Mouse (Mus musculus) olfactory bulb, adult 2 months (tissue): ENCODE measurements at regions not wholly inside any gene's neighbourhood (a gene's known extent, or its start where the extent isn't known, plus 50 kb on each side); places are given as distances from the start of the nearest gene placed in this dataset.

Experiments used
- H3K27ac ChIP-seq: fragments of 200-500 bp; 2 replicates; pipeline ENCODE4 v1.5.1; 2012; ENCODE audit warnings: low read depth, low read length; ENCODE audit not compliant: insufficient read depth
- H3K4me1 ChIP-seq: fragments of 200-500 bp; 2 replicates; pipeline ENCODE4 v1.6.1; 2012; ENCODE audit warnings: low read length; ENCODE audit not compliant: control insufficient read depth, insufficient read depth
- H3K4me3 ChIP-seq: fragments of 200-500 bp; 2 replicates; pipeline ENCODE4 v1.5.1; 2012; ENCODE audit warnings: mild to moderate bottlenecking, low read depth, low read length, moderate library complexity; ENCODE audit not compliant: insufficient read depth
- CTCF ChIP-seq: fragments of 200-500 bp; IDR thresholded peaks from 2 replicates; pipeline ENCODE4 v1.5.1; 2012; ENCODE audit warnings: low read depth, mild to moderate bottlenecking, low read length, moderate library complexity; ENCODE audit not compliant: insufficient read depth
- POLR2A ChIP-seq: fragments of 200-500 bp; IDR thresholded peaks from 2 replicates; pipeline ENCODE4 v1.6.1; 2012; ENCODE audit warnings: mild to moderate bottlenecking, low read depth, low read length, moderate library complexity; ENCODE audit not compliant: insufficient read depth
- WGBS: fragments of 180-500 bp; shearing (Covaris S2); methylation state at CpG from one replicate; pipeline ENCODE4 v1.1.7; 2018; 5-methylcytosine and 5-hydroxymethylcytosine counted together

DNA sequence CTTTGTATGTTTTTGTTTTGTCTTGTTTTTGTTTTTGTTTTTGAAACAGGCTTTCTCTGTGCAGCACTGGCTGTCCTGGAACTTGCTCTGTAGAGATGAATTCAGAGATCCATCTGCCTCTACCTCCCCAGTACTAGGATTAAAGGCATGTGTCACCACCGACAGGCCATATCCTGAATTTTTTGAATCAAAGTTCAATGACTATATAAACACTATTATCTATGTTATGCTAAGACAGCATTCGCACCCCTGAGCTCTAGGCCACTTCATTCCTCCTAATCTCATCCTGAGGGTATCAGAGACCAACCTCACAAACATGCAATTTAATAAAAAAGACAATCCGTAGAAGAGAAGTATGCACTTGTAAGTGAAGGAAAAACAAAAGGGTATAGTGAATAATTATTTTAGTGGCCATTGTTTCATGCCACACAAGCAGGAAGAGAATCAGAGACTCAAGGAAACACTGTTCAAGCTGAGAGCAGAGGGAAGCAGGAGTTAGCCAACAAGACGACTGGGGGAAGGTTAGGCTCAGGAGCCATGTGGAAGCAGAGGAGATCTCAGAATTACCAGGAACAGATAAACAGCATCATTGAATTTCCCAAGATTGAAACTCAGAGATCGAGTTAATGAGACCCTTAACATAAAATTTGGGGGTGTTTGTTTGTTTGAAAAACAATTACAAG is 101.2 kb upstream of the Cited2 start:
- Histone ChIP-seq H3K4me1 (no peaks in the 10 kb centered on the region), H3K27ac (no peak overlapping the region), H3K4me3 (no peak overlapping the region)
- TF ChIP-seq POLR2A (no peak), CTCF (no peak)
- 75% methylated on average over 5 of the region's 5 CpGs for whole genome bisulfite sequencing

DNA sequence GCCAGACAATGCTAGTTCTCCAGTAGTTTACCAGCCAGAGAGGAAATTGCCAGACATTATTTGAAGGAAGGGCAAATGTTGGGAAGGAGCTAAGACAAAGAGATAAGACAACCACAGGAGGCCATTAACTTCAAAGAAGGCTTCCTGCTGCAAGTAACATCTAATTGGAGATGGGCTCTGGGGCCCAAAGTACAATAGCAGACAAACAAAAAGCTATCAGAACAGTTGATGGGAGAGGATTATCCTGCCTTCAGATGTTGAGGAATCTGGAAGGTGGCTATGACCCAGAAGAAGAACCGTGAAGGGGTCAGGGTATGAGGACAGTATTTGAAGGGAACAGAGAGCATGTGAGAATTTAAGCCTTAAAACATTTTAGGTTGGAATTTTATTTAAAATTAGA is 100.2 kb upstream of the Cited2 start:
- WGBS, result 76% methylated on average over 1 of the region's 1 CpGs
- no peak overlapping the region for H3K27ac ChIP-seq
- H3K4me1 ChIP-seq, result no peaks in the 10 kb centered on the region
- TF ChIP-seq POLR2A, result no peak
- no peak for TF ChIP-seq CTCF
- no peak overlapping the region for H3K4me3 ChIP-seq

DNA sequence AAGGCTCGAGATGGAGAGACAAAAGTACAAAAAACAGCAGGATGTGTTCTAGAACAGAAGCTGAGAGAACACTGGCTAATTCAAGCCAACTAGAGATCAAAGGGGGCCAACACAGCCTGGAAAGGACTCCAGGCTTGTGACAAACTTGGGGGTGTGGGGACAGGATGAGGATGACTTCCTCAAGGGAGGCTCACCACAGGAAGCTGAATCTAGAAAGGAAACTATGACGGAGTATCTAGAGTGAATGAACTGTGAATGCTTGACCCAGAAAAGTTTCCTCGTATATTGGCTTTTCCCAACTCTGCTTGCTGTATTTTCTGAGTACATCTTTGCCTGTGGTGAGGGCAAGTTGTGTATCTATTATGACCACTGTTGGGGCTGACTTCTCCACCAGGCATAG is 93.3 kb upstream of the Cited2 start:
- no peak overlapping the region for H3K27ac ChIP-seq
- WGBS, result 71% methylated on average over 3 of the region's 3 CpGs
- H3K4me3 ChIP-seq, result no peak overlapping the region
- TF ChIP-seq POLR2A (no peak), CTCF (no peak)
- H3K4me1 ChIP-seq, result peaks cover 10% of the 10 kb centered on the region

DNA sequence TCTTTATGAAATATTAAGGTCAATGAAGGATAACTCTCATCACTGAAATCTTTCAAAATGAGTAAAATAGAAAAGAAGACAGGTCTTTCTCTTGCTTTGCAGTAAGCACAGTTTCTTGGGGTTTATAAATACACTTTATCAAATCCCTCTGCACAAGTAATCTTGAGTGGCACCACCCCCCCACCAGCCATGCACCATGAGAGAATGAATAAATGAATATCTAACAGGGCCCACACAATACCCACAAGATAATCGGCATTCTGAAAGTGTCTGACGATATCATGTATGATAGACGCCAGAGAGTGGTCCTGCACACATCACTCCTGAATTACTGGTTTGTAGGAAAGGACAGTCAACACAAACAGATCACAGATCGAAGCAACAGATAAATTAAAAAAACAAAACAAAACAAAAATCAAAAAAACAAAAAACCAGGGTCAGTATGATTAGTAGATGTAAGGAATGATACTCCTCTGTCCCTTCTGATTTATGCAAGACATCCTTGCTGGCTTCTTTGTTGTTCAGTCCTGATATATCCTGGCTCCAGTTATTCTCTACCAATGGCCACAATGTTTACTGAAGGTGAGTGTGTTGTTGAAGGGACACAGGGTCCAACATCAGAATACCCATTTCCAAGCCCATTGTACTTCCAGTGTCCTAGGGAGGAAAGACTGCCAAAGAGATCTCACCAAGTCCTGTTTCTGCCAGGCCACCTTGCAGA is 92.0 kb upstream of the Cited2 start:
- WGBS, result 75% methylated on average over 4 of the region's 4 CpGs
- no peak overlapping the region for H3K27ac ChIP-seq
- peaks cover 10% of the 10 kb centered on the region for H3K4me1 ChIP-seq
- H3K4me3 ChIP-seq, result no peak overlapping the region
- TF ChIP-seq POLR2A (no peak), CTCF (no peak)

DNA sequence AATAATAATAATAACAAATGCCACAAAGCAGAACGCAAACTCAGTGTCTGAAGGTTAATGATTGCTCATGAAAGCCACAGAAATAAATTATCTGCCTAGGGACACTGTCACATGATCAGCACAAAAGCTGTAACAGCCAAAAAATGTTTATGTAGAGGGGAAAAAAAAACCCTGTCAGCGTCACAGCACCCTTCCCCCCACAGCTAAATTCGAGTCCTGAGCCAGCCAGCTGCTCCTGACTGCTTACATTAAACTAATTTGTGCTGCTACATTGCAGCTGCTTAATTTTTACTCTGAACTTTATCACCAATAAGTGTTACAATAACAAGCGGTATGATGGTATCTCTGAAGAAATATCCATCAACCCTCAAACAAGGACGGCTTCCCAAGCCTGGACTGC is 91.2 kb upstream of the Cited2 start:
- Histone ChIP-seq H3K4me1 (peaks cover 10% of the 10 kb centered on the region), H3K4me3 (no peak overlapping the region), H3K27ac (0 out of 2 replicates have a peak overlapping the region, but pooled peaks have one; percentile 51)
- TF ChIP-seq CTCF (no peak), POLR2A (no peak)
- 25% methylated on average over 5 of the region's 5 CpGs for WGBS

DNA sequence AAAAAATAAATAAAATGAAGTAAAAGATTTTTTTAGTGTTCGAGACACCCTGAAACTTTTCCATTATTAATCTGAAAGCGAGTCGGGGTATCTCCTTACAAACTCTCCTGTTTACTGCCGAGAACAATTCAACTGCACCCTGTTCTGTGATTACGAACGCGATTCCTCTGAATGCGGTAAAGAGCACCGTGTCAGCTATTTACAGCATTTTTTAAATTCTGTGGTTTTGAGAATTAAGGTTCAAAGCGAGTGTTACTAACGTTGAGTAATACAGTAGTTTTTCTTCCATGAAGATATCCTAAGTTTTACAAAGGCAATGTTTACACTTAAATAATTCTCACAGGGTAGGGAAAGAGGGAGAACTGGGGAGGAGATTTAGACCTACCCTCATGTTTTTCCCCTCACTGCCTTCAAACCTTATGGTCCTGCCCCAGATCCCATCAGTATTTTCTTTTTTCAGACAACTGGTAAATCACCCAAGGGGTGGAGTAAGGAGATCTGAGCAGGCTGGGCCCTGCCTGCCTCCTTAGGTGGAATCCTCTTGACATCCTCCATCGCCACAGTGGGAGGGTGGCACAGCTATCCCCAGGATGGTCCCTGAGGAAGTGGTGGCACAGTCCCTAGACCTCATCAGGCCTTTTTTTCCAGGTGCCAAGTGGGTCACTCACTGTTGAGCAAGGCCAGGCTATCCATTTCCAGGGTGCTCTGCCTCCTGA is 89.9 kb upstream of the Cited2 start:
- 40% methylated on average over 12 of the region's 12 CpGs for WGBS
- no peak overlapping the region for H3K27ac ChIP-seq
- TF ChIP-seq CTCF (no peak), POLR2A (no peak)
- H3K4me3 ChIP-seq, result no peak overlapping the region
- peaks cover 10% of the 10 kb centered on the region for H3K4me1 ChIP-seq

DNA sequence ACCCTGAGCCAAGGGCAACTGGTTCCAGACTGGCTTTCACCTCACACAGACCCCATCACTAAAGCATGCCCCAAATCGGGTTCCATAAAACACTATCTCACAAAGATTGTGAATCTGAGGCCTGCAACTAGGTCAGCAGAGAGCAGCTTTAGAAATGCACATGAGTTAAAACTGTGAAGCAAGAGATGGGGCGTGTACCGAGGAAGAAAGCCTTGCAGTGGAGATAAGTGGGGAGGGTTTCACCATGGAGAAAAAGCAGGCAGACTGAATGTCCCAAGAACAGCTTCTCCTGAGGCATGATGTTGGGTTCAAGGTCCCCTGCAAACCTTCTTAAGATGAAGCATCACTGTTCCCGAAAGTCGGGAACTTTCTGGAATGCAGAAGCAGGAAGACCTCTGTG is 77.7 kb upstream of the Cited2 start:
- Histone ChIP-seq H3K4me3 (no peak overlapping the region), H3K4me1 (no peaks in the 10 kb centered on the region), H3K27ac (no peak overlapping the region)
- 95% methylated on average over 5 of the region's 5 CpGs for WGBS
- no peak for TF ChIP-seq CTCF
- TF ChIP-seq POLR2A, result no peak

DNA sequence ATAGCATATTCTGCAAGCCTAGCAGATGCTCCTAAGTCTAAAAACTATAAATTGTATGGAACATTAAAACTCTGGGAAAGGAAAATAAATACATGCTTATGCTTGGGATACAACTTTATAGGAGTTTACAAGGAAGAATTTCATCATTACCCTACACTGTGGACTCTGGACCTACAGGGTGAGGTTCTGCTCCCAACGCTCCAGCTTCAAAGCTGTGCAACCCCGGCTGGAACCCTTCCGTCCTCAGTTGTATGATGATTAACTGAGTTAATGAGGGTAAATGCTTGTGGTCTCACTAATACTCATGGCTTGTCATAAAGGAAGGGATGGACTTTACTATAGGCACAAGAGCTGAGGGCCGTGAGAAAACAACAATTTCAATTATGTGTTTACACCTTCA is 76.6 kb upstream of the Cited2 start:
- WGBS, result 97% methylated on average over 4 of the region's 4 CpGs

DNA sequence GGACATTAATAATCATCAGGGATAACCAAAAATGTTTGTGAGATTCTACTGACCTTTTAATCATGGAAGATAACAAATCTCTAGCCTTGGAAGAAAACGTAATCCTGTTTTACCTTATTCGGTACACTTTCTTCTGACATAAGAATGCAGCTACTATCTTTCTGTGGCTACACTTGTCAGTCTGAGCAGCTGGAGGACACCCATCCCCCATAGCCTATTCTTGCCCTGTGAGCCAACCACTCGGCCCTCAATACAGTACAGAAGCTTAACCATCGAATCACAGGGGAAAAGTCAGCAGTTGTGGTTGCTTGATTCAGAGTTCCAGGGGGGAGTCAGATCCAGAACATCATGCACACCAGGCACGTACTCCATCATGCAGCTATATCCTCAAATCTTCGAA is 74.9 kb upstream of the Cited2 start:
- no peaks in the 10 kb centered on the region for H3K4me1 ChIP-seq
- TF ChIP-seq POLR2A (no peak), CTCF (no peak)
- no peak overlapping the region for H3K27ac ChIP-seq
- 87% methylated on average over 6 of the region's 6 CpGs for WGBS
- no peak overlapping the region for H3K4me3 ChIP-seq

More for the DNA sequence above, 76.6 kb upstream of the Cited2 start:
- Histone ChIP-seq H3K27ac (no peak overlapping the region), H3K4me3 (no peak overlapping the region), H3K4me1 (no peaks in the 10 kb centered on the region)
- no peak for TF ChIP-seq POLR2A
- TF ChIP-seq CTCF, result no peak
